Mouse (Mus musculus) retina, adult 2 months (tissue): ENCODE measurements around the gene Atoh1.

ENCODE experiments used
- DNase-seq: peaks from one replicate; pipeline ENCODE4 v3.0.0-alpha.2; 2012; ENCODE audit warnings: low read depth, low spot score

Atoh1 gene

GRCm38 (mm10) chr6:64728499-64729198, at the start of gene Atoh1:
Atoh1 (plus strand) TSS chr6:64729125.
- no peak for DNase-seq

- no peak for DNase-seq
Measured at GRCm38 (mm10) chr6:64683974-64684373, 45.0 kb upstream of the Atoh1 start.

GRCm38 (mm10) chr6:64684973-64685372, 44.0 kb upstream of the Atoh1 start:
- DNase-seq, result no peak

GRCm38 (mm10) chr6:64688181-64688944, 40.6 kb upstream of the Atoh1 start:
- DNase-seq, result no peak

GRCm38 (mm10) chr6:64694688-64695087, 34.2 kb upstream of the Atoh1 start:
- no peak for DNase-seq

GRCm38 (mm10) chr6:64703659-64704058, 25.3 kb upstream of the Atoh1 start:
- no peak for DNase-seq

GRCm38 (mm10) chr6:64727751-64728403, 1.0 kb upstream of the Atoh1 start:
- no peak for DNase-seq

GRCm38 (mm10) chr6:64729231-64730011, 496 bp downstream of the Atoh1 start:
- DNase-seq, result no peak

- DNase-seq, result no peak
Measured at GRCm38 (mm10) chr6:64730030-64730429, 1.1 kb downstream of the Atoh1 start.

GRCm38 (mm10) chr6:64730506-64731020, 1.6 kb downstream of the Atoh1 start:
- no peak for DNase-seq

GRCm38 (mm10) chr6:64731126-64731525, 2.2 kb downstream of the Atoh1 start:
- DNase-seq, result no peak

- DNase-seq, result no peak
Measured at GRCm38 (mm10) chr6:64731621-64732320, 2.8 kb downstream of the Atoh1 start.

- DNase-seq, result no peak
Measured at GRCm38 (mm10) chr6:64733311-64733710, 4.4 kb downstream of the Atoh1 start.

GRCm38 (mm10) chr6:64734441-64735320, 5.8 kb downstream of the Atoh1 start:
- no peak for DNase-seq

- no peak for DNase-seq
Measured at GRCm38 (mm10) chr6:64736317-64736716, 7.4 kb downstream of the Atoh1 start.

- DNase-seq, result no peak
Measured at GRCm38 (mm10) chr6:64742915-64743489, 14.1 kb downstream of the Atoh1 start.

GRCm38 (mm10) chr6:64754515-64754914, 25.6 kb downstream of the Atoh1 start:
- no peak for DNase-seq

- no peak for DNase-seq
Measured at GRCm38 (mm10) chr6:64763901-64764300, 35.0 kb downstream of the Atoh1 start.

GRCm38 (mm10) chr6:64773430-64773829, 44.5 kb downstream of the Atoh1 start:
- no peak for DNase-seq
